Mouse (Mus musculus): ENCODE data around the gene Lrrc4. TPM values are rescaled to one million over a fixed set of nuclear protein-coding genes. Genes with fewer than 3 reads are reported as not detected.

Gene Lrrc4
- total RNA-seq, 1 experiment from 2014 or later = not detected

DNA sequence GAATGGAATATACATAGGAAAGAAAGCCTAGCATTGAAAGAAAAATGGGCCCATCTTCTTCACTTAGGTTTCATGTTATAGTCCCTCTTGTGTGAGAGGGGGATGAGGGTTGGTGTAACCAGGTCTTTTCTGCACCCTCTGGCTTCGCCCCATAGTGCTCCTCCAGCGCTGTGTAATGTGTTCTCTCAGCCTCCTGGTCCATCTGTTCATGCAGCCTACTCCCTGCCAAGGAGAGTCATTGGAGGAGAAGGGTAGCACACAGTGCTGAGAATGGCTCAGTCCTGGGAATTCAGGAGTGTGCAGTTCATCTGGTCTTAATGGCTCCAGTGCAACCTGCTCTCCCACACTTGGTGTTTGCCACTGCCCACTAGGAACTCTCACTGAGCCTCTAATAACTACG, 30.6 kb downstream of the Lrrc4 start:
- no peak for ATAC-seq (replicated peaks in 1 of 2; ENCODE audit: insufficient read depth in 1 of 2, low FRiP score in 2 of 2, low TSS enrichment in 1 of 2, low read depth in 1 of 2, poor library complexity in 2 of 2, severe bottlenecking in 2 of 2)

DNA sequence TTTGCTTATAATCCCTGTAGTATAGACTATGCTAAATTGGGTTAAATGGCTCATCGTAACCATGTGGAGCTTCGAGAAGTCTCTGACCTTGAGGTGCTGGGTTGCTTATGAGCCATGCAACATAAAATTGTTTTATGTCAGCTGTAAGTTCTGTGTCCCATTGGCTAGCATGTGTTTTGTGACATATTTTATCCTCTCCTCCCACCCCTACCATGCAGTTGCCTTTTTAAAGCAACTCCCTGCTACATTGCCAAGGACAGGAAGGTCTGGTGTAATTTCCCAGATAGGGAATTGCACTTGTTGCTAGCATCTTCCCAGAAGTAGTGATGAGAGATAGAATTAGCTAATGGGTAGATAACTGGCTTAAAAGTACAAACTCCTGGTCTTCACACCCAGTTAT, 31.7 kb downstream of the Lrrc4 start:
- no peak for ATAC-seq (replicated peaks in 1 of 2; ENCODE audit: insufficient read depth in 1 of 2, low FRiP score in 2 of 2, low TSS enrichment in 1 of 2, low read depth in 1 of 2, poor library complexity in 2 of 2, severe bottlenecking in 2 of 2)

DNA sequence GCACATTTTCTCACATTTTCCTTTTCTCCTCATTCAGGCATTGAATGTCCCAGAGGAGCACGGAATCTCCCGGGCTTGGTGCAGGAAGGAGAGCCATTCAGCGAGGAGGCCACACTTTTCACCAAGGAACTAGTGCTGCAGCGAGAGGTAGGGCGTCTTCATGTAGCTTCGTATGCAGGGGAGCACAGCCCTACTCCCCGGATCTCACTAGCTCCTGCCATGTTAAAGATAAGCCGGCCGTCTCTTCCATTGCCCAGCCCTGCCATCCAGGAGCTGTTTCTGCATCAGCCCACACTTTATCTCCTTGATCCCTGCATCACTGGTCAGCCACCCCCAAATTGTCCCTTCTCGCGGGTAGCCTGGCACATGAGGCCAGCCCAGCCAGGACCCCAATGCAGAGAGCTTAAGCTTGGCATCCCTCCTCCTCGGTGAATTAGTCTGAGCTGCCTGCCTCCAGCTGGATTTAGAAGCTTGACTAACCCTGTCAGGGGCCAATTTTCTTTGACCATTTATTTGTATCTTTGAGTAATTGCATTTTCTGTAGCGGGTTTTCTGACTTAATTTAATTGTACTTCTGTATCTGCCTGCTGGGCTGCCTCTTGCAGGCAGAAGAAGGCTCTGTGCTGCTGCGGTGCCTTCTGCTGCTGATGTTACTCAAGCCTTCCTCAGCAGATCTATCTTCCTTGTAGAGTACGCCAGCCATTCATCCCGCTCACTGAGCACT, 35.6 kb downstream of the Lrrc4 start:
- no peak for ATAC-seq (replicated peaks in 1 of 2; ENCODE audit: insufficient read depth in 1 of 2, low FRiP score in 2 of 2, low TSS enrichment in 1 of 2, low read depth in 1 of 2, poor library complexity in 2 of 2, severe bottlenecking in 2 of 2)

GRCm38 (mm10) chr6:28795380-28795779, 36.2 kb downstream of the Lrrc4 start:
- no peak for ATAC-seq (replicated peaks in 1 of 2; ENCODE audit: insufficient read depth in 1 of 2, low FRiP score in 2 of 2, low TSS enrichment in 1 of 2, low read depth in 1 of 2, poor library complexity in 2 of 2, severe bottlenecking in 2 of 2)

DNA sequence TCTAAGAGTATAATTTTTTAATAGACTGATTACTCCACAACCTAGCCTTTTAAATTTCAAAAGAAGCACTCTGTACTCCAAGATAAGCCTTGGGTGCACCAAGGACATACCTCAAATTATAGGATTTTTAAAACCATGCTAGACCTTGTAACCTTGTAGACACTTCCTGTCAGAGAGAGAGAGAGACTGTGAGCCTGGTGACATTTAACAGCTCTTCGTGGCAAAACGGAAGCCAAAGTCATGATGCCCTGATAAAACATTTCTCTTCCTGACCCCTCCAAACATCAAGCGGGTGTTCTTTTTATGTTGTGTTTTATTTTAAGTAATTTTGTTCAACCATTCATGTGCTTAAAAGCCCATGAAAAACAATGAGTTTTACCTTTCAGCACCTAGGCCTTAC, 39.7 kb downstream of the Lrrc4 start:
- ATAC-seq (replicated peaks in 1 of 2; ENCODE audit: insufficient read depth in 1 of 2, low FRiP score in 2 of 2, low TSS enrichment in 1 of 2, low read depth in 1 of 2, poor library complexity in 2 of 2, severe bottlenecking in 2 of 2) = no peak

- no peak for ATAC-seq (replicated peaks in 1 of 2; ENCODE audit: insufficient read depth in 1 of 2, low FRiP score in 2 of 2, low TSS enrichment in 1 of 2, low read depth in 1 of 2, poor library complexity in 2 of 2, severe bottlenecking in 2 of 2)
Observed at GRCm38 (mm10) chr6:28791183-28791582, 40.4 kb downstream of the Lrrc4 start.

- ATAC-seq (replicated peaks in 1 of 2; ENCODE audit: insufficient read depth in 1 of 2, low FRiP score in 2 of 2, low TSS enrichment in 1 of 2, low read depth in 1 of 2, poor library complexity in 2 of 2, severe bottlenecking in 2 of 2) = no peak
Observed at GRCm38 (mm10) chr6:28789685-28790084, 41.9 kb downstream of the Lrrc4 start.

GRCm38 (mm10) chr6:28787133-28787532, 44.4 kb downstream of the Lrrc4 start:
- no peak for ATAC-seq (replicated peaks in 1 of 2; ENCODE audit: insufficient read depth in 1 of 2, low FRiP score in 2 of 2, low TSS enrichment in 1 of 2, low read depth in 1 of 2, poor library complexity in 2 of 2, severe bottlenecking in 2 of 2)

DNA sequence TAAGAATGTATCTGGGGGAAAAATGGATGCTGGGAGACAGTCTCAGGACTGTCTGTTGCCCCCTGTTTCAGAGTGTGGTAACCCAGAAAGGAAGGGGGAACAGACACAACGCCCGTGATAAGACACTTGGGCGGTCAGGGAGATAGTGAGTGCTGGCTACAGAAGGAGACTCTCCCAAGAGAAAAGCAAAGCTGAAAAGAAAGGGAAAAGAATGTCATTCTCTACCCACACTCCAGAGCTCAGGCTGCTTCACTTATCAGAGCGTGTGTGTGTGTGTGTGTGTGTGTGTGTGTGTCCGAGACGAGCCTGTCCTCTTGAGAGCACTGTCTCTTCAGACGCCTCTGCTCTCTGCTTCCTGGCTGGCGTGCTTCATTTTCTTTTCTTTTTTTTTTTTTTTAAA, 45.8 kb downstream of the Lrrc4 start:
- no peak; a peak in 1 of 4 replicates for ATAC-seq (replicated peaks in 1 of 2; ENCODE audit: insufficient read depth in 1 of 2, low FRiP score in 2 of 2, low TSS enrichment in 1 of 2, low read depth in 1 of 2, poor library complexity in 2 of 2, severe bottlenecking in 2 of 2)

DNA sequence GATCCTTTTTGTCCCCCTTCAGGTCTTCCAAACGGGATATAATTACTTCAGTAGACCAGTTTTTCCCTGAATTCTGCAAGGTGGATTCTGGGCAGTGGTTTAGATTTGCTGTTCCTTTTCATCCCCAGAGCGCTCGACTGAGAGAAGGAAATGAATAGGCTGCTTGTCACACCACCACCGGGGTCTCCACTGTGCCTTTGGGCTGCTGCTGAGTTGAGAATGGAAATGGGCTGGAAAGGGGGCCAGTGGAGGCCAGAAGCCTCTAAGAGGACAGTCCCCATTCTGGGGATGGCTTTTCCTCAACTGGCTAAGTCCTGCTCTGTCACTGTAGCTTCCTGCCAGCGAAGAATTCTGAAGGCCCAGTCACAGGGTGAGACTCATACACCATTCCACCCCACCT, 47.6 kb downstream of the Lrrc4 start:
- ATAC-seq (replicated peaks in 1 of 2; ENCODE audit: insufficient read depth in 1 of 2, low FRiP score in 2 of 2, low TSS enrichment in 1 of 2, low read depth in 1 of 2, poor library complexity in 2 of 2, severe bottlenecking in 2 of 2) = no peak

DNA sequence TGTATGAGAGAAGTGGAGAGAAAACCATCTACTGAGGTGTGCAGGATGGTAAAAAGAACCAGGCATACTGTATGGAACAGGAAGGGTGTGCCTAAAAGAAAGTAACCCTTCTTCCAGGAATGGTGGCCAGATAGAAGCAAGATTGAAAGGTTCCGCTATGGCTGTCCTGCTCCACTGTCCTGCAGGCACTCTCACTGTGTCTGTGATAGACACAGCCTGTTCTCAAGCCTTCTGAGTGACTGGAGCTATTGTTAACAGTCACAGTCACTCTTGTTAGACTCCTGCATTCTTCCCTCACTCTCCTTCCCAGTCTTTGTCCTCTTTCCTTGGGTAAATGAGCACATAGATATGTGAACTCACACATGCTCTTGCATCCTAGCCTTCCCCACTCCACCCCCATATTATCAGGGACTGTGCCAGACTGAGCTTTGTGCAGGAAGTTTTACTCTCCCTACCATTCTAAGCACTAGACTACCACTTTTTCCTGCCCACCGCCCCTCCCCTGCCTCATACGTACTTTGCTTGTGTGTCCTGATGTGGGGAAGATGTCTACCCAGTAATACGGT, 48.4 kb downstream of the Lrrc4 start:
- ATAC-seq (replicated peaks in 1 of 2; ENCODE audit: insufficient read depth in 1 of 2, low FRiP score in 2 of 2, low TSS enrichment in 1 of 2, low read depth in 1 of 2, poor library complexity in 2 of 2, severe bottlenecking in 2 of 2) = no peak

DNA sequence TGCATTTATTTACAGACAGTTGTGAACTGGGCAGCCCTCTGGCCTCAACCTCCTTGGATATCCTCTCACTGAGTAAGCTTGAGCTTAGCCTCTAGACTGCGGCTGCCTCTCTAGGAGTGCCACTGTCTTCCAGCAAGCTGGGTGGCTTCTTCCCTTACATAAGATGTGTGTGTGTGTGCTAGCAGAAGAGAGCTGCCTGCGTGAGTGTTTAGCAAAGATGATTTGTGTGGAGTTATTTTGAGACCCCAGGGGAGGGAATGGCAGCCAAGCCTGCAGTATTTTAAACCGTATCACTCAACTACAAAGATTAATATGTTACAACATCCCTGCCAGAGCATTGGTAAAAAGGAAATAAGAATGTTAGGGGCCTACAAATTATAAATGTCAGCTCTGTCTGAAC, 49.9 kb downstream of the Lrrc4 start:
- ATAC-seq (replicated peaks in 1 of 2; ENCODE audit: insufficient read depth in 1 of 2, low FRiP score in 2 of 2, low TSS enrichment in 1 of 2, low read depth in 1 of 2, poor library complexity in 2 of 2, severe bottlenecking in 2 of 2) = no peak

DNA sequence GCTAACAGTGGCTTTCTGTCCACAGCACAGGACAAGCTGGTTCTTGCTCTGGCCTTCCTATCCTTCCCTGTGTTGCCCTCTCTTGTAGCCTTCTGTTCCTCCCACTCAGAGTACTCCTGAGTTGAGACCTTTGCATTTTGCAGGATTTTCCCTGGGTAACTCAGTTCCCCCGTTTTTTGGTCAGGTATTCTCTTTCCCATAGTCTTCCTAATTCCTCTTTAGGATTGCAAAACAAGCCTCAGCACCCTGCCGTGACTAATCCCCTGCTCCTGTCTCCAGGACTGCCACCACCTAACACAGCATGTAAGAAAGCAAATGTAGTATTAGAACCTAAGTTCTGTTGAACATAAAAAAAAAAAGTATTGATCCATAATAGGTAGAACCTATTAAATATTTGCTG, 60.2 kb downstream of the Lrrc4 start:
- ATAC-seq (replicated peaks in 1 of 2; ENCODE audit: insufficient read depth in 1 of 2, low FRiP score in 2 of 2, low TSS enrichment in 1 of 2, low read depth in 1 of 2, poor library complexity in 2 of 2, severe bottlenecking in 2 of 2) = no peak

DNA sequence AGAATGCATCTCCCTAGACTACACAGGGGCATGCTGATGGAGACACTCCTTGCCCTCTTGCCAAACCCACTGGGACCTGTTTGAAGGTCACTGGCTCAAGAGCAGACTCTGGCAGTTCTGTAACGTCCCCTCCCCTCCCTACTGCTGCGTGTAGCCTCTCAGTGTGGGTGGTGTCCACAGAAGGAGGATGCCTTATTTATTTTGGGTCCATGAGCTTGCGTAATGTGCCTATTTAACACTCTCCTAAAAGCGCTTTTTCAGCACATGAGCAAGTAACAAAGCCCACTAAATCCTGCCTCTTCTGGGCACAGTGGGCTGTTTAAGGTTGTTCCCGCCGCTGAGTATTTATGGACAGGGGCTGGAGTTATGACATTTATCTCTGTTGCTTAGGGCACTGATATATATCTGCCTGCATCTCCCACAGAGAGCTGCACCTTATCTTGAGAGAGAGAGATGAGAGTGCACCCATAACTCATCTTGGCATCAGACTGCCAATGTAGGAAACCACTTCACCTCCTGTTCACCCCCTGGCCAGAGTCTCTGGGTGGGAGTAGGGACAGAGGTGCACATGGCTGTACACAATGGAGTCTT, 63.6 kb downstream of the Lrrc4 start:
- no peak for ATAC-seq (replicated peaks in 1 of 2; ENCODE audit: insufficient read depth in 1 of 2, low FRiP score in 2 of 2, low TSS enrichment in 1 of 2, low read depth in 1 of 2, poor library complexity in 2 of 2, severe bottlenecking in 2 of 2)

- 0 out of 4 replicates have a peak, but pooled peaks of 1 of the 2 experiments have one; percentile 33 for ATAC-seq (replicated peaks in 1 of 2; ENCODE audit: insufficient read depth in 1 of 2, low FRiP score in 2 of 2, low TSS enrichment in 1 of 2, low read depth in 1 of 2, poor library complexity in 2 of 2, severe bottlenecking in 2 of 2)
Observed at GRCm38 (mm10) chr6:28766622-28767021, 64.9 kb downstream of the Lrrc4 start.

- ATAC-seq (replicated peaks in 1 of 2; ENCODE audit: insufficient read depth in 1 of 2, low FRiP score in 2 of 2, low TSS enrichment in 1 of 2, low read depth in 1 of 2, poor library complexity in 2 of 2, severe bottlenecking in 2 of 2) = no peak
Observed at GRCm38 (mm10) chr6:28762132-28762775, 69.3 kb downstream of the Lrrc4 start.

- ATAC-seq (replicated peaks in 1 of 2; ENCODE audit: insufficient read depth in 1 of 2, low FRiP score in 2 of 2, low TSS enrichment in 1 of 2, low read depth in 1 of 2, poor library complexity in 2 of 2, severe bottlenecking in 2 of 2) = no peak
Observed at GRCm38 (mm10) chr6:28761728-28762127, 69.8 kb downstream of the Lrrc4 start.

DNA sequence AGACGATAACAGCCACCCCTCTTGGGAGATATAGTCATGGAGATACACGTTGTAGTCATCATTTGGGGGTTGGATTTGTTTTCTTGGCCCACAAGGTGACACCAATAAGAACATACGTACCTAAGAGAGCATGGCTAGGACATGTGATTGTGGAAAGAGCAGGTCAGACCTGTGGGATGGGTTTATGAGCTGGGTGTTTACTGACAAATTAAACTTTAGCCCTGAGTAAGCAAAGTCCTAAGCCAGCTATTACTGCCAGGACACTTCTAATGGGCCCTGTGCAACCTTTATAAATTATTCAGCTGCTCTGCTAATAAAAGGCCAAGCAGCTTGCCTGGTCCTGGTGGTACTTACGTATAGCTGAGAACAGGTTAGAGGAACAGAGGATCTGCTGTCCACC, 73.3 kb downstream of the Lrrc4 start:
- ATAC-seq (replicated peaks in 1 of 2; ENCODE audit: insufficient read depth in 1 of 2, low FRiP score in 2 of 2, low TSS enrichment in 1 of 2, low read depth in 1 of 2, poor library complexity in 2 of 2, severe bottlenecking in 2 of 2) = no peak

Data from hematopoietic stem cell, adult 5-6 weeks (primary cell).